Comparison of ENCODE assay signal across 10 mouse cellular contexts in the genomic region with DNA sequence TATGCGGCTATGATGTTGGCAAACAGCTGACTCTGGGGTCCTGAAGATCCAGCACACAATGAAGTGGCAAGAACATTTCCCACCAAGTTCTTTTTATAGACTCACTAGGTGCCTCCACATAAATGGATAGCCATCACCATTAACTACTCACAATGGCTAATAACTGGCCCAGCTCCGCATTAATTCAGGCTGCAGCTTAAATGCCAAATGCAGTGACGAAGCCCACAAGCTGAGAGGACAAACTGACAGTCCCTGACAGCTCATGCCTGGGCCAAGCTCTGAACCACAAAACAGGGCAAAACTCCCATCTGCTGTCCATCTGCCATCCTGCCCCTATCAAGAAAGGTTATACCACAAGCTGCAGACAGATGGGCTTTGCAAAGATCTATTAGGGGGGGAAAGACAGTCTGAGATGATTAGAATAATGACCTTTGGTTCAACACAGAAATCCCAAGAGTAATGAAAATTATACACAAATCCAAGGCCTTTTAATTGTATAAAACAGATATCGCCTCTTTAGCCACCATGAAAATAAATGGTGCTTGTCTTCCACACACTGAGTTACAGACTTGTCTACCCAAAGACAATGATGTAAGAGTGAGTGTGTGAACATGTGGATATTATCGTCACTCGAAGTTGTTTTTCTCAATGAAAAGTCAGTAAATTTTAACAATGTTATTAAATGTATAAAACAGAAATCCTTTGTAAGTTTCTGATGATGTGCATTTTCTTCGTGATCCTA.
DNase-seq lines count a peak whose midpoint lies in the region; ATAC-seq and TF ChIP-seq lines count a peak whose summit lies in the region.
"Had no signal": no experiment of that assay in that cellular context is flagged by ENCODE, and none has a peak within 500 bp of the region (broad histone marks: within the 10 kb centered on the region; RNA-seq: fewer than 3 reads in every experiment).

No protein-coding gene starts in this region.

- 57% methylated on average over 7 of the region's 7 CpGs for WGBS in lung, embryonic 15.5 days
- WGBS in hindbrain, embryonic 11.5 days: 65% methylated on average over 7 of the region's 7 CpGs
- 49% methylated on average over 7 of the region's 7 CpGs for WGBS in neural tube, embryonic 12.5 days
- WGBS in thymus, adult 2 months: 96% methylated on average over 7 of the region's 7 CpGs

- no peak for TF ChIP-seq CTCF in thymus, adult 2 months (IDR thresholded peaks at IDR 0.05; ENCODE audit: borderline replicate concordance, control insufficient read depth, extremely low read depth, insufficient read depth, low read length, poor library complexity)

- DNase-seq in lung, postnatal 14 days: no peak
- DNase-seq in cerebellum, postnatal 25 days: peak; percentile 71 to 82
- peak; percentile 68 for DNase-seq in hindbrain, embryonic 11.5 days (ENCODE audit: low spot score)
- no peak for DNase-seq in ovary, adult 18-20 months (ENCODE audit: low spot score)
- no peak for DNase-seq in MN1 (ENCODE audit: low spot score)
- no peak for DNase-seq in thymus, adult 2 months

- H3K27ac ChIP-seq in lung, embryonic 15.5 days: peak overlapping the region; percentile 35; the same call in 1 of the 2 replicates
- H3K27ac ChIP-seq in hindbrain, embryonic 11.5 days (ENCODE audit: low read depth, low read length): peak overlapping the region; percentile 68
- no peak overlapping the region for H3K27ac ChIP-seq in neural tube, embryonic 12.5 days
- H3K27ac ChIP-seq in thymus, adult 2 months (ENCODE audit: control insufficient read depth, insufficient read depth, low read length): no peak overlapping the region
- H3K27ac ChIP-seq: liver, embryonic 14.5 days had no signal

- no peak overlapping the region for H3K9ac ChIP-seq in lung, embryonic 15.5 days
- H3K9ac ChIP-seq in hindbrain, embryonic 11.5 days (ENCODE audit: low read depth, low read length): no peak overlapping the region
- no peak overlapping the region for H3K9ac ChIP-seq in neural tube, embryonic 12.5 days
- H3K9ac ChIP-seq: liver, embryonic 14.5 days had no signal

- H3K36me3 ChIP-seq in lung, embryonic 15.5 days: no peaks in the 10 kb centered on the region
- no peaks in the 10 kb centered on the region for H3K36me3 ChIP-seq in hindbrain, embryonic 11.5 days (ENCODE audit: control insufficient read depth, insufficient read depth, low read length)
- H3K36me3 ChIP-seq in neural tube, embryonic 12.5 days: peaks cover 3% of the 10 kb centered on the region; the same call in 1 of the 2 replicates
- H3K36me3 ChIP-seq in thymus, adult 2 months (ENCODE audit: control insufficient read depth, insufficient read depth, low read length): no peaks in the 10 kb centered on the region

- peak; percentile 59; the same call in 1 of the 2 replicates for ATAC-seq in lung, embryonic 15.5 days (ENCODE audit: borderline replicate concordance, extremely low read depth, low FRiP score, low TSS enrichment)
- ATAC-seq in hindbrain, embryonic 11.5 days (ENCODE audit: low FRiP score): peak; percentile 96
- ATAC-seq in neural tube, embryonic 12.5 days (ENCODE audit: low FRiP score, low read depth): peak; percentile 77
- ATAC-seq: intestine, embryonic 16.5 days had no signal

- no peak for TF ChIP-seq POLR2A in thymus, adult 2 months (IDR thresholded peaks at IDR 0.05; ENCODE audit: control insufficient read depth, extremely low read depth, insufficient read depth, low read length, poor library complexity)

- H3K27me3 ChIP-seq in lung, embryonic 15.5 days: no peaks in the 10 kb centered on the region
- H3K27me3 ChIP-seq in hindbrain, embryonic 11.5 days (ENCODE audit: control insufficient read depth, insufficient read depth, low read length): no peaks in the 10 kb centered on the region
- H3K27me3 ChIP-seq in neural tube, embryonic 12.5 days (replicated peaks): no peaks in the 10 kb centered on the region
- H3K27me3 ChIP-seq in thymus, adult 2 months (ENCODE audit: control insufficient read depth, insufficient read depth, low read length): no peaks in the 10 kb centered on the region

- no peak overlapping the region for H3K4me3 ChIP-seq in lung, embryonic 15.5 days
- no peak overlapping the region for H3K4me3 ChIP-seq in hindbrain, embryonic 11.5 days (ENCODE audit: low read depth, low read length)
- no peak overlapping the region for H3K4me3 ChIP-seq in neural tube, embryonic 12.5 days
- H3K4me3 ChIP-seq in thymus, adult 2 months (ENCODE audit: control insufficient read depth, insufficient read depth, low read length): no peak overlapping the region

- H3K4me1 ChIP-seq in lung, embryonic 15.5 days: 0 out of 2 replicates have a peak, but pooled peaks cover 16% of the 10 kb centered on the region
- H3K4me1 ChIP-seq in hindbrain, embryonic 11.5 days (replicated peaks; ENCODE audit: control insufficient read depth, insufficient read depth, low read length): no peaks in the 10 kb centered on the region
- 0 out of 2 replicates have a peak, but pooled peaks cover 5% of the 10 kb centered on the region for H3K4me1 ChIP-seq in neural tube, embryonic 12.5 days
- H3K4me1 ChIP-seq in thymus, adult 2 months (replicated peaks; ENCODE audit: control insufficient read depth, insufficient read depth, low read length): no peaks in the 10 kb centered on the region

- no peaks in the 10 kb centered on the region for H3K9me3 ChIP-seq in lung, embryonic 15.5 days
- H3K9me3 ChIP-seq in hindbrain, embryonic 11.5 days (ENCODE audit: control insufficient read depth, low read length): no peaks in the 10 kb centered on the region
- H3K9me3 ChIP-seq in neural tube, embryonic 12.5 days: no peaks in the 10 kb centered on the region

- no peak overlapping the region for H3K4me2 ChIP-seq in lung, embryonic 15.5 days
- H3K4me2 ChIP-seq in hindbrain, embryonic 11.5 days (replicated peaks; ENCODE audit: low read depth, low read length): no peak overlapping the region
- H3K4me2 ChIP-seq in neural tube, embryonic 12.5 days (replicated peaks): no peak overlapping the region

Comparison
In these comparisons a context has a peak if more than half of its experiments do, and no peak if none do; other contexts are left out.
1. H3K27ac ChIP-seq: peak in lung, embryonic 15.5 days (single experiment) and hindbrain, embryonic 11.5 days (single experiment); none in neural tube, embryonic 12.5 days (single experiment) and thymus, adult 2 months (single experiment).
2. DNase-seq: peak in cerebellum, postnatal 25 days (2 of 2) and hindbrain, embryonic 11.5 days (single experiment); none in lung, postnatal 14 days (single experiment), ovary, adult 18-20 months (single experiment), MN1 (single experiment) and thymus, adult 2 months (single experiment).
3. Peak in every context shown above with its lines, with median percentiles within 50 percentile points of each other: ATAC-seq.